Mouse (Mus musculus) liver, embryonic 12.5 days (tissue): ENCODE results near the gene Syngr1. TPM values are rescaled to one million over a fixed set of nuclear protein-coding genes. Genes with fewer than 3 reads are reported as not detected.
A peak's percentile ranks its signal among the peaks of the same experiment; 100 is the strongest.
"Not testable (repeated sequence)": the region's sequence is repeated elsewhere in the genome, so short reads cannot be mapped to it uniquely, and the experiment has no call there.

Experiments used
- ATAC-seq: fragments of 200-750 bp; cut with Nextera tagmentation; 2 replicates; pipeline ENCODE4 v1.8.0; 2017; ENCODE audit warnings: moderate number of reproducible peaks, mild to moderate bottlenecking, moderate library complexity
- H3K27ac ChIP-seq: fragments of 300-500 bp; sonication (generic); 2 replicates; pipeline ENCODE4 v1.5.1; 2016; ENCODE audit warnings: mild to moderate bottlenecking
- H3K27me3 ChIP-seq: fragments of 300-500 bp; sonication (generic); replicated peaks from 2 replicates; pipeline ENCODE4 v1.6.1; 2016; ENCODE audit warnings: mild to moderate bottlenecking, moderate library complexity
- H3K36me3 ChIP-seq: fragments of 300-500 bp; sonication (generic); 2 replicates; pipeline ENCODE4 v1.6.1; 2016; ENCODE audit warnings: mild to moderate bottlenecking, moderate library complexity
- H3K4me1 ChIP-seq: fragments of 300-500 bp; sonication (generic); 2 replicates; pipeline ENCODE4 v1.6.1; 2016
- H3K4me2 ChIP-seq: fragments of 300-500 bp; sonication (generic); 2 replicates; pipeline ENCODE4 v1.6.1; 2016; ENCODE audit warnings: mild to moderate bottlenecking, moderate library complexity
- H3K4me3 ChIP-seq: fragments of 300-500 bp; sonication (generic); 2 replicates; pipeline ENCODE4 v1.5.1; 2016; ENCODE audit warnings: mild to moderate bottlenecking, moderate library complexity
- H3K9ac ChIP-seq: fragments of 300-500 bp; sonication (generic); 2 replicates; pipeline ENCODE4 v1.6.1; 2016; ENCODE audit warnings: mild to moderate bottlenecking, moderate library complexity
- H3K9me3 ChIP-seq: fragments of 300-500 bp; sonication (generic); replicated peaks from 2 replicates; pipeline ENCODE4 v1.6.1; 2016; ENCODE audit warnings: mild to moderate bottlenecking, moderate library complexity
- WGBS: fragments of 180-500 bp; shearing (Covaris S2); methylation state at CpG from one replicate; pipeline ENCODE4 v1.1.7; 2016; ENCODE audit not compliant: insufficient replicate concordance; 5-methylcytosine and 5-hydroxymethylcytosine counted together
- polyA plus RNA-seq: library from polyadenylated mRNA; unstranded; fragments of >200 nt; fragmentation: Nextera tagmentation; extraction: Ambion mirVana; gene quantifications from 2 replicates; pipeline ENCODE4 v1.2.1, GENCODE M21; 2016

The Syngr1 gene
- polyA plus RNA-seq, 1 experiment from 2014 or later = 21.9 TPM

DNA sequence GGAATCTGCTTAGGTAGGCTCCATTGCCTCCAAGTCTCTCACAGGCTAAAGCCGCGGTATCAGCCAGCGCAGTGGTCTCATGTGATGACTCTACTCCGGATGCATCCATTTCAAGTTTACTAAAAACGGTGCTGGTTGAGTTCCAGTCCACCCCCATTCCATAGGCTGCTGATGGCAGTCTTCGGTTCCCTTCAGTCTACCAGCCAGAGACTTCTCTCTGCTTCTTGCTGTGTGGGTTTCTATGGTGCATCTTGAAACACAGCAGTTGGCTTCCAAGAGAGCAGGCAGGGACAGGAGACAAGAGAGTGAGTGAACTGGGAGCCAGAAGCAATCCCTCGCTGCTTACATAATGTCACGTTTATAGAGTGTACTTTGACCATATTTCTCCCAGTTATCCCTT lies 16.0 kb downstream of the Syngr1 start:
- Histone ChIP-seq H3K9ac (no peak overlapping the region), H3K4me1 (peaks cover 35% of the 10 kb centered on the region), H3K27me3 (no peaks in the 10 kb centered on the region), H3K4me3 (no peak overlapping the region), H3K36me3 (0 out of 2 replicates have a peak, but pooled peaks cover 7% of the 10 kb centered on the region), H3K9me3 (no peaks in the 10 kb centered on the region), H3K27ac (no peak overlapping the region), H3K4me2 (no peak overlapping the region)
- no peak for ATAC-seq
- WGBS = 91% methylated on average over 8 of the region's 8 CpGs

DNA sequence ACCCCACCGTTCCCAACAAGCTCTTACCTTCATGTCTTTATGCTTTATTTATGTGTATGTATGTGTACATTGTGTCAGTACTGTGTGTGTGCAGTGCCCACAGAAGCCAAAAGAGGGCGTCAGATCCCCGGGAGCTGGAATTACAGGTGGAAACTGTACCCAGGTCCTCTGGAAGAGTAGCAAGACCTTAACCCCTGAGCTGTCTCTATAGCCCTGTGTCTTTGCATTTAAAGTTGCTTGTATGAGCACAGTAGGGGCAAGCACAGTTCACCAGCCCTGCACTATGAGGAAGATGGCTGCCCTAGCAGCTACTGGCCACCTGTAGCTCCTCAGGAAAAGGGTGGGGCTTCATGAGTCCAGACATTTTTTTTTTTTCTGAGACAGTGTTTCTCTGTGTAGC lies 16.4 kb downstream of the Syngr1 start:
- no peak for ATAC-seq
- no peaks in the 10 kb centered on the region for H3K27me3 ChIP-seq
- 0 out of 2 replicates have a peak, but pooled peaks cover 7% of the 10 kb centered on the region for H3K36me3 ChIP-seq
- no peaks in the 10 kb centered on the region for H3K9me3 ChIP-seq
- H3K4me2 ChIP-seq = no peak overlapping the region
- no peak overlapping the region for H3K27ac ChIP-seq
- 81% methylated on average over 3 of the region's 3 CpGs for WGBS
- peaks cover 30% of the 10 kb centered on the region for H3K4me1 ChIP-seq
- no peak overlapping the region for H3K9ac ChIP-seq
- no peak overlapping the region for H3K4me3 ChIP-seq

DNA sequence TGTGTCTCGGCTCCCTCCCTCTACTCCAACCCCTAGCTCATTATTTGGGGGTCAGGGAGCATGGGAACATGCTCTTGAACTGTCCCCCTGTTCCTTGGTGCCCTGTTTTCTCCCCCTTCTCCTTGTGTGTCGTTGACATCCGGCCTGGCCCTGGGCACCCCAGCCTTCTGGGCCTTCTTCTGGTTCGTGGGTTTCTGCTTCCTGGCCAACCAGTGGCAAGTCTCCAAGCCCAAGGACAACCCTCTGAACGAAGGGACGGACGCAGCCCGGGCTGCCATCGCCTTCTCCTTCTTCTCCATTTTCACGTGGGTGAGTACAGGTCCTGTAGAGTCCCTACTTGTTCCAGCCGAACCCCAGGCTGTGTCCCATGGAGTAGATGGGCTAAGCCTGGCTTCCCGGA lies 20.3 kb downstream of the Syngr1 start:
- Histone ChIP-seq H3K4me3 (no peak overlapping the region), H3K4me1 (peaks cover 28% of the 10 kb centered on the region), H3K27me3 (no peaks in the 10 kb centered on the region), H3K36me3 (0 out of 2 replicates have a peak, but pooled peaks cover 7% of the 10 kb centered on the region), H3K9me3 (no peaks in the 10 kb centered on the region), H3K27ac (no peak overlapping the region), H3K4me2 (no peak overlapping the region), H3K9ac (no peak overlapping the region)
- 71% methylated on average over 12 of the region's 12 CpGs for WGBS
- no peak for ATAC-seq

GRCm38 (mm10) chr15:80112499-80112898 lies 21.4 kb downstream of the Syngr1 start:
- 49% methylated on average over 2 of the region's 2 CpGs for WGBS
- H3K9me3 ChIP-seq = no peaks in the 10 kb centered on the region
- H3K4me1 ChIP-seq = peaks cover 36% of the 10 kb centered on the region
- H3K27me3 ChIP-seq = no peaks in the 10 kb centered on the region
- no peak overlapping the region for H3K4me2 ChIP-seq
- 0 out of 2 replicates have a peak, but pooled peaks cover 7% of the 10 kb centered on the region for H3K36me3 ChIP-seq
- H3K9ac ChIP-seq = no peak overlapping the region
- ATAC-seq = no peak
- H3K4me3 ChIP-seq = no peak overlapping the region
- no peak overlapping the region for H3K27ac ChIP-seq

DNA sequence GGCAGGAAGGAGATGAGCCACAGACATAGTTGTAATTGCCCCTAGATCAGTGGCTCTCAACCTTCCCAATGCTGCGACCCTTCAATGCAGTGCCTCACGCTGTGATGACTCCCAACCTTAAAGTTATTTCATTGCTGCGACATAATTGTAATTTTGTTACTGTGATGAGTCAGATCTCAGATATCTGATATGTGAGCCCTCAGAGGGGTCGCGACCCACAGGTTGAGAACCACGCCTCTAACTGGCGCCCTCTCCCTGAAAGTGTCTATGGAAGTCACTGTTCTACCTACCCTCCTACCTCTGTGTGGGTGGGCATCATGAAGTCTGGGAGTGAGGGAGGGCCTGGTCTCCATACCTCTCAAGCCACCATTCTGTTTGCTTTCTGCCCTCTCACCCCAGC lies 23.3 kb downstream of the Syngr1 start:
- Histone ChIP-seq H3K36me3 (0 out of 2 replicates have a peak, but pooled peaks cover 7% of the 10 kb centered on the region), H3K4me1 (peaks cover 38% of the 10 kb centered on the region), H3K9ac (no peak overlapping the region), H3K4me2 (no peak overlapping the region), H3K4me3 (no peak overlapping the region), H3K27me3 (no peaks in the 10 kb centered on the region), H3K27ac (peak overlapping the region; percentile 41; the same call in 1 of the 2 replicates), H3K9me3 (no peaks in the 10 kb centered on the region)
- WGBS = 80% methylated on average over 7 of the region's 7 CpGs
- no peak for ATAC-seq

GRCm38 (mm10) chr15:80115256-80115655 lies 24.1 kb downstream of the Syngr1 start:
- Histone ChIP-seq H3K4me2 (peak overlapping the region; percentile 51), H3K27ac (peak overlapping the region; percentile 41; the same call in 1 of the 2 replicates), H3K36me3 (0 out of 2 replicates have a peak, but pooled peaks cover 7% of the 10 kb centered on the region), H3K9ac (0 out of 2 replicates have a peak overlapping the region, but pooled peaks have one; percentile 29), H3K27me3 (no peaks in the 10 kb centered on the region), H3K4me1 (peaks cover 38% of the 10 kb centered on the region), H3K4me3 (peak overlapping the region; percentile 35), H3K9me3 (no peaks in the 10 kb centered on the region)
- ATAC-seq = peak; percentile 29; the same call in 1 of the 2 replicates
- WGBS = 53% methylated on average over 5 of the region's 5 CpGs

DNA sequence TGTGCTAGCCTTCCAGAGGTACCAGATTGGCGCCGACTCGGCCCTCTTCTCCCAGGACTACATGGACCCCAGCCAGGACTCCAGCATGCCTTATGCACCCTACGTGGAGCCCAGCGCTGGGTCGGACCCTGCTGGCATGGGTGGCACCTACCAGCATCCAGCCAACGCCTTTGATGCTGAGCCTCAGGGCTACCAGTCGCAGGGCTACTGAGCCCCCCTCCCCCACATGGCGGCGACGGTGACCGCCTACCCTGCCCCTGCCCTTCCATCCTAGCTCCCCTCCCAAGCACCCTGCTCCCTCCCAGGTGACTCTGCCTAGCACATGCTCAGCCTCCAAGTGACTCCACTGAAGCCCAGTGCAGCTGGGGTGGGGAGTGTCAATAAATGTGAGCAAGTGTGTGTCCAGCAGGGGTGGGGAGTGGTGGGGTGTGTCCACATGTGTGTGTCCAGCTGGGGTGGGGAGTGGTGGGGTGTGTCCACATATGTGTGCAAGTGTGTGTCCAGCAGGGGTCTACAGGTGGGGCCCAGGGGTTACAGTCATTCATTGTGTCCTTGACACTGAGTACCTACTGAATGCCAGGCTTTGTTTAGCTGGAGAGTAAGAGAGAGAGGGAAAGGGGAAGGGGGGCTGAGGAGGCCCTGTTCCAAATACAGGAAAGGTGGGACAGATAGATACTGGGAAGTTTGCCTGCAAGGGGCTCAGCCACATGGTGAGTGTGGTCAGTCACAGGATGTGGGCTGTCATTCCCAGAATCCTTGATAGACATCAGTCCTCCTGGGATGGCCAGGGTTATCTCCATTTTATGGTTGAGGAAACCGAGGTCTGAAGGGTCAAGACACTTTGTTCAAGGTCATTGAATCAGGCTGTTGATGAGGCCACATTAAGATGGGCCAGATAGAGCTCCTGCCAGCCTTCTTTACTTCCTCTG lies 25.0 kb downstream of the Syngr1 start:
- Histone ChIP-seq H3K9ac (0 out of 2 replicates have a peak overlapping the region, but pooled peaks have one; percentile 29), H3K36me3 (0 out of 2 replicates have a peak, but pooled peaks cover 7% of the 10 kb centered on the region), H3K9me3 (no peaks in the 10 kb centered on the region), H3K4me2 (peak overlapping the region; percentile 51), H3K4me3 (peak overlapping the region; percentile 35), H3K27me3 (no peaks in the 10 kb centered on the region), H3K27ac (peak overlapping the region; percentile 73), H3K4me1 (peaks cover 38% of the 10 kb centered on the region)
- ATAC-seq = peak; percentile 37; the same call in 1 of the 2 replicates
- WGBS = 49% methylated on average over 13 of the region's 13 CpGs

DNA sequence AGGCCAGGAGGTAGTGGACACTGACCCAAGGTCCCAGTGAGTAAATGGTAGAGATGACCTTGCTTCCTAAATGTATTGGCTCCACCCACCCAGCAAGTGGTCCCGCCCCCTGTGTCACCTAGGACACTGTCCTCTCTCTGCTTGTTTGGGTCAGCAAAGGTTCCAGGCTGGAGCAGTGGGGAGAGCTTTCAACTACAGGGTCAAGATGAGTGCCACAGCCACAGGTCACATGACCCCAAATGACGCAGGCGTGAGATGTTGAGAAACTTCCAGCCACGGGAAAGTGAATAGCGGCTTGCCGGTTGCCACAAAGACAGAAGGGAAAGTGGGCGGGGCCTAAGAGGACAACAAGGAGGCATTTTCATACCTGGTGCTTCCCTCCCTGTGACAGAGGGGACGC lies 26.0 kb downstream of the Syngr1 start:
- H3K9ac ChIP-seq = no peak overlapping the region
- no peaks in the 10 kb centered on the region for H3K9me3 ChIP-seq
- no peak for ATAC-seq
- WGBS = 30% methylated on average over 8 of the region's 8 CpGs
- H3K27me3 ChIP-seq = no peaks in the 10 kb centered on the region
- H3K4me3 ChIP-seq = no peak overlapping the region
- peak overlapping the region; percentile 55 for H3K27ac ChIP-seq
- H3K36me3 ChIP-seq = no peaks in the 10 kb centered on the region
- peaks cover 38% of the 10 kb centered on the region for H3K4me1 ChIP-seq
- H3K4me2 ChIP-seq = peak overlapping the region; percentile 36

GRCm38 (mm10) chr15:80119076-80119475 lies 27.9 kb downstream of the Syngr1 start:
- H3K4me2 ChIP-seq = no peak overlapping the region
- H3K4me1 ChIP-seq = peaks cover 36% of the 10 kb centered on the region
- no peak overlapping the region for H3K9ac ChIP-seq
- no peak overlapping the region for H3K27ac ChIP-seq
- WGBS = 88% methylated on average over 6 of the region's 6 CpGs
- H3K27me3 ChIP-seq = no peaks in the 10 kb centered on the region
- no peak overlapping the region for H3K4me3 ChIP-seq
- H3K9me3 ChIP-seq = no peaks in the 10 kb centered on the region
- no peak for ATAC-seq
- H3K36me3 ChIP-seq = no peaks in the 10 kb centered on the region

DNA sequence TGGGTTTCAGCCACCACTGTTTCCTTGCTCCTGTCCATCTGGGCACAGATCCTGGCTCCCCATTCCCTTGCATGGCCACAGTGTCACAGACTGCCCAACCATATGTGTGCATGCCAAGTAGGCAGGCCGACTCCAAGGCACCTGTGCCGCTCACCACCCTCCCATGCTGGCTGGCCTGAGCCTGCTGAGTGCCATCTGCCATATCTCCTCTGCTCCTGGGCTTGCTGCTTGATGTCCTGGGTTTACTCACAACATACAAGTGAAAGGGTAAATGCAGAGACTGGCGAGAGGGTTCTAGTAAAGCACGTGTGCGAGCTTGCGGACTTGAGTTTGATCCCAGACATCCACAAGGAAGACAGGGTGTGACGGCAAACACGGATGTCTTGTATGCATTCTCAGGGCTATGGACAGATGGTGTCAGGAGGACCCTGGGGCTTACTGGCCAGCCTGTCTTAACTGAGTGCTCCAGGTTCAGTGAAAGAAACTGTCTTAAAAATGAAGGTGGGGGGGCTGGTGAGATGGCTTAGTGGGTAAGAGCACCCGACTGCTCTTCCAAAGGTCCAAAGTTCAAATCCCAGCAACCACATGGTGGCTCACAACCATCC lies 30.7 kb downstream of the Syngr1 start:
- 79% methylated on average over 9 of the region's 9 CpGs for WGBS
- ATAC-seq = no peak

GRCm38 (mm10) chr15:80122431-80122830 lies 31.3 kb downstream of the Syngr1 start:
- not testable (repeated sequence) for H3K9me3 ChIP-seq, H3K4me1 ChIP-seq, ATAC-seq, H3K9ac ChIP-seq, H3K4me2 ChIP-seq, H3K27me3 ChIP-seq, H3K36me3 ChIP-seq, H3K27ac ChIP-seq, H3K4me3 ChIP-seq
- 82% methylated on average over 6 of the region's 6 CpGs for WGBS

More for the DNA sequence above, 30.7 kb downstream of the Syngr1 start:
- no peaks in the 10 kb centered on the region for H3K36me3 ChIP-seq
- H3K4me3 ChIP-seq = no peak overlapping the region
- H3K27me3 ChIP-seq = no peaks in the 10 kb centered on the region
- no peaks in the 10 kb centered on the region for H3K9me3 ChIP-seq
- no peak overlapping the region for H3K27ac ChIP-seq
- no peak overlapping the region for H3K9ac ChIP-seq
- H3K4me2 ChIP-seq = no peak overlapping the region
- peaks cover 9% of the 10 kb centered on the region for H3K4me1 ChIP-seq

DNA sequence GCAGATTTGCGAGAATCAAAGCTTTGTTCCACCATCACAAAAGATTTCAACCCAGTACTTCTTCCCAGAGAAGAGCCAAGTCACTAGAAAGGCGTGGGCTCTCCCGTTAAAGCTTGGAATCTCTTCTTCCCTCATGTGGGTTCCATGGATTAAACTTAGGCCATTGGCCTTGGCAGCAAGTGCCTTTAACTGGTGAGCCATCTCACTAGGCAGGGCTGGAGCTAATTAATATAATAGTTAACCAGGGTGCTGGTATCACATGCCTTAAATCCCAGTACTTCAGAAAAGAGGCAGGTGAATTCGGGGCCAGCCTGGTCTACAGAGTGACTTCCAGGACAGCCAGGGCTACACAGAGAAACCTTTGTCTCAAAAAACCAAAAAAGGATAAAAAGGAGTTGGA lies 33.5 kb downstream of the Syngr1 start:
- no peak overlapping the region for H3K4me2 ChIP-seq
- no peaks in the 10 kb centered on the region for H3K36me3 ChIP-seq
- WGBS = 69% methylated on average over 4 of the region's 4 CpGs
- ATAC-seq = no peak
- no peak overlapping the region for H3K9ac ChIP-seq
- no peak overlapping the region for H3K27ac ChIP-seq
- no peaks in the 10 kb centered on the region for H3K27me3 ChIP-seq
- no peak overlapping the region for H3K4me3 ChIP-seq
- peaks cover 24% of the 10 kb centered on the region for H3K4me1 ChIP-seq
- H3K9me3 ChIP-seq = no peaks in the 10 kb centered on the region
